Mouse (Mus musculus) heart, postnatal 14 days (tissue): ENCODE results near the gene Coro7. TPM values are rescaled to one million over a fixed set of nuclear protein-coding genes. Genes with fewer than 3 reads are reported as not detected.

Experiments
- DNase-seq, 2 experiments: peaks; one replicate each; pipeline ENCODE4 v3.0.0; 2021 to 2022
- intact Hi-C: fragments of 180-260 bp; cut with DNase I; formaldehyde crosslinking; loops from one replicate; pipeline ENCODE4 v1.15.1; 2025
- total RNA-seq, 2 experiments: library from RNA; stranded (reverse); gene quantifications; 2 replicates each; pipeline ENCODE4 v1.2.3; 2021

Gene Coro7
- total RNA-seq, 2 experiments from 2014 or later, result 20.6 to 20.7 TPM

GRCm38 (mm10) chr16:4600701-4601310 lies 78.8 kb downstream of the Coro7 start:
- no peak for DNase-seq
- intact Hi-C loops, result loop anchor here (10.0 kb wide), 1 partner anchor 296 kb away; no protein-coding TSS in a partner anchor

GRCm38 (mm10) chr16:4599616-4600015 lies 80.0 kb downstream of the Coro7 start:
- intact Hi-C loops, result loop anchor here (10.0 kb wide), 1 partner anchor 295 kb away; no protein-coding TSS in a partner anchor
- no peak for DNase-seq

GRCm38 (mm10) chr16:4598891-4599543 lies 80.6 kb downstream of the Coro7 start:
- DNase-seq, result no peak
- intact Hi-C loops, result no loop called here

- no peak for DNase-seq
- intact Hi-C loops, result no loop called here
Observed at GRCm38 (mm10) chr16:4598041-4598440, 81.5 kb downstream of the Coro7 start.

- intact Hi-C loops, result no loop called here
Observed at GRCm38 (mm10) chr16:4597296-4597695, 82.3 kb downstream of the Coro7 start.

GRCm38 (mm10) chr16:4596836-4597235 lies 82.7 kb downstream of the Coro7 start:
- intact Hi-C loops, result no loop called here
- DNase-seq, result no peak

More at GRCm38 (mm10) chr16:4597296-4597695, 82.3 kb downstream of the Coro7 start:
- DNase-seq, result peak in 1 of 2 experiments; percentile 49

- DNase-seq, result no peak
- intact Hi-C loops, result no loop called here
Observed at GRCm38 (mm10) chr16:4596141-4596728, 83.3 kb downstream of the Coro7 start.

GRCm38 (mm10) chr16:4595527-4595963 lies 84.0 kb downstream of the Coro7 start:
- DNase-seq, result peak; percentile 59 to 60
- intact Hi-C loops, result no loop called here

- intact Hi-C loops, result no loop called here
- DNase-seq, result no peak
Observed at GRCm38 (mm10) chr16:4594814-4595526, 84.6 kb downstream of the Coro7 start.

GRCm38 (mm10) chr16:4593971-4594813 lies 85.4 kb downstream of the Coro7 start, which contains the start of gene Glis2:
TSS of gene Glis2 (plus strand) at chr16:4594713.
- intact Hi-C loops, result no loop called here
- peak; percentile 72 to 77 for DNase-seq

GRCm38 (mm10) chr16:4592909-4593875 lies 86.4 kb downstream of the Coro7 start:
- peak; percentile 62 to 71 for DNase-seq
- intact Hi-C loops, result no loop called here

GRCm38 (mm10) chr16:4590236-4590635 lies 89.3 kb downstream of the Coro7 start:
- intact Hi-C loops, result no loop called here
- DNase-seq, result no peak

GRCm38 (mm10) chr16:4587516-4588210 lies 91.9 kb downstream of the Coro7 start:
- intact Hi-C loops, result no loop called here
- peak in 1 of 2 experiments; percentile 27 for DNase-seq

GRCm38 (mm10) chr16:4586531-4587123 lies 93.0 kb downstream of the Coro7 start:
- intact Hi-C loops, result no loop called here
- DNase-seq, result peak; percentile 98 to 99

GRCm38 (mm10) chr16:4585642-4586530 lies 93.7 kb downstream of the Coro7 start:
- intact Hi-C loops, result no loop called here
- DNase-seq, result no peak

- DNase-seq, result no peak
- intact Hi-C loops, result no loop called here
Observed at GRCm38 (mm10) chr16:4584438-4584837, 95.1 kb downstream of the Coro7 start.

- intact Hi-C loops, result loop anchor here (2.0 kb wide), 1 partner anchor 15 kb away; no protein-coding TSS in a partner anchor
- DNase-seq, result no peak
Observed at GRCm38 (mm10) chr16:4583807-4584206, 95.8 kb downstream of the Coro7 start.
